Mouse (Mus musculus): Measurements from ENCODE around the gene Dohh. TPM values are rescaled to one million over a fixed set of nuclear protein-coding genes. Genes with fewer than 3 reads are reported as not detected.

The Dohh gene
- polyA plus RNA-seq, 1 experiment from 2014 or later: 68.1 TPM

- Histone ChIP-seq H3K36me3 (replicated peaks) (peaks cover 9% of the 10 kb centered on the region), H3K4me2 (no peak overlapping the region), H3K27me3 (peaks cover 30% of the 10 kb centered on the region), H3K4me3 (replicated peaks) (no peak overlapping the region), H3K27ac (peak overlapping the region; percentile 71; the same call in 1 of the 2 replicates), H3K4me1 (peaks cover 88% of the 10 kb centered on the region), H3K9me3 (no peaks in the 10 kb centered on the region), H3K9ac (no peak overlapping the region)
- ATAC-seq (ENCODE audit: low FRiP score): no peak
- 83% methylated on average over 9 of the region's 9 CpGs for WGBS
These were observed 26.8 kb downstream of the Dohh start for GRCm38 (mm10) chr10:81410981-81411380.

- ATAC-seq (ENCODE audit: low FRiP score): no peak
- Histone ChIP-seq H3K9ac (no peak overlapping the region; the same call in 1 of the 2 replicates), H3K4me1 (peaks cover 90% of the 10 kb centered on the region)
These were observed 27.5 kb downstream of the Dohh start for GRCm38 (mm10) chr10:81411471-81412400.

DNA sequence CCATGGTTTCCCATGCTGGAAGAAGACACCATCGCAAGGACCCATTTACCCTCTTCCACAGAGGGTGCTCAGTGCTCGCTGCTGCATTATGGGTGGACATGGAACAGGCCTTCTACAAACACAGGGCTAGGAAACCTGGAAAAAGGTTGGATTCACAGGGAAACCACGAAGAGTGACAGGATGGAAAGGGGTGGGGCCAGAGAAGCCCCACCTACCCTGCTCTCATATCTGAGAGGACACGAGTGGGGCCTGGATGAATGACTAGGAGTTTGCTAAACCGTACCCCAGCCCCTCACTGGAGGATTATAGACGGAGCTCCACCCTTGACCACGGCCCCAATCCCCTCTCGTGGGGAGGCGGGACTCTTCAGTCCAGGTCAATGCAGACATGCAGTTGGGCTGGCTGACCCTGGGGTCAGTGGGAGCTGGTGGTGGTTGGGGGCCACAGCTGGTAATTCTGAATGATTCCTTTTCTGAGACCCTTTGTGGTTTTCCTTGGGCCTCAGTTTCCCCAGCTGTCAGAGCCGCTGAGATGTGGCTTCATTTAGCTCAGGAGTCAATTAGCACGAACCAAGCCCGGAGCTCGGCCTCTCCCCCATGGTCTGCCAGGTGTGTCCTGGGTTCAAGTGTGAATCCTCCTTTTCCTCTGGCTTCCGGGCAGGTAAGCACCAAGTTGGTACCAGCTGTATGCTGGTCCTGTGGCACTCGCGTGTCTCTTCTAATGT is 28.5 kb downstream of the Dohh start:
- H3K9me3 ChIP-seq: no peaks in the 10 kb centered on the region
- H3K36me3 ChIP-seq (replicated peaks): no peaks in the 10 kb centered on the region
- H3K27me3 ChIP-seq: peaks cover 13% of the 10 kb centered on the region
- peaks cover 90% of the 10 kb centered on the region for H3K4me1 ChIP-seq
- H3K4me2 ChIP-seq: no peak overlapping the region
- no peak overlapping the region for H3K9ac ChIP-seq
- H3K27ac ChIP-seq: peak overlapping the region; percentile 71
- ATAC-seq (ENCODE audit: low FRiP score): no peak
- 77% methylated on average over 16 of the region's 16 CpGs for WGBS
- no peak overlapping the region for H3K4me3 ChIP-seq (replicated peaks)

More at GRCm38 (mm10) chr10:81411471-81412400, 27.5 kb downstream of the Dohh start:
- Histone ChIP-seq H3K27me3 (peaks cover 23% of the 10 kb centered on the region), H3K4me3 (replicated peaks) (no peak overlapping the region), H3K9me3 (no peaks in the 10 kb centered on the region), H3K4me2 (no peak overlapping the region), H3K27ac (peak overlapping the region; percentile 71), H3K36me3 (replicated peaks) (peaks cover 4% of the 10 kb centered on the region; the same call in 1 of the 2 replicates)
- WGBS: 77% methylated on average over 18 of the region's 18 CpGs

GRCm38 (mm10) chr10:81413310-81414261 is 29.4 kb downstream of the Dohh start:
- WGBS: 28% methylated on average over 26 of the region's 26 CpGs
- Histone ChIP-seq H3K9me3 (no peaks in the 10 kb centered on the region), H3K4me2 (peak overlapping the region; percentile 35), H3K27me3 (peaks cover 8% of the 10 kb centered on the region), H3K36me3 (replicated peaks) (no peaks in the 10 kb centered on the region), H3K9ac (no peak overlapping the region), H3K4me3 (replicated peaks) (0 out of 2 replicates have a peak overlapping the region, but pooled peaks have one; percentile 5), H3K27ac (peak overlapping the region; percentile 80; the same call in 1 of the 2 replicates), H3K4me1 (peaks cover 90% of the 10 kb centered on the region)
- ATAC-seq (ENCODE audit: low FRiP score): peak; percentile 14; the same call in 1 of the 2 replicates

DNA sequence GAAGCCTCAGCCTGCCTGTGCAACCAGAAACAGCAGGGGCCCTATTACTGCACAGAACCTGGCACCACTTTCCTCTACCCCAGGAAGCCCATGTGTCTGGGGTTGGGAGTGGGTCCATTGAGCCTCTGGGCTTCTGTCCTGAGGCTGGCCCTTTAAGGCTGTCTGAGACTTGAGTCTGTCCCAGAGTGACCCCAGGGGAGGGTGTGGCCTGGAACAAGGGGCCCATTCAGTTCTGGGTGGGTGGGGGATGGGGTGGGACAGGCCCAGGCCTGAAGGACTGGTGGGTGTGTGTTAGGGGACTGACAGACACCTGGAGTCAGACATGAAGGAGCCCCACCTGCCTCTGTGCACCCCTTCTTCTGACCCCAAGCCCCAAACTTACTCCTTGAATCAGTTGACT is 30.5 kb downstream of the Dohh start:
- Histone ChIP-seq H3K9me3 (no peaks in the 10 kb centered on the region), H3K27ac (peak overlapping the region; percentile 80; the same call in 1 of the 2 replicates), H3K4me2 (no peak overlapping the region), H3K9ac (no peak overlapping the region), H3K4me3 (replicated peaks) (no peak overlapping the region), H3K4me1 (peaks cover 84% of the 10 kb centered on the region), H3K36me3 (replicated peaks) (no peaks in the 10 kb centered on the region), H3K27me3 (peaks cover 5% of the 10 kb centered on the region; the same call in 1 of the 2 replicates)
- ATAC-seq (ENCODE audit: low FRiP score): no peak

DNA sequence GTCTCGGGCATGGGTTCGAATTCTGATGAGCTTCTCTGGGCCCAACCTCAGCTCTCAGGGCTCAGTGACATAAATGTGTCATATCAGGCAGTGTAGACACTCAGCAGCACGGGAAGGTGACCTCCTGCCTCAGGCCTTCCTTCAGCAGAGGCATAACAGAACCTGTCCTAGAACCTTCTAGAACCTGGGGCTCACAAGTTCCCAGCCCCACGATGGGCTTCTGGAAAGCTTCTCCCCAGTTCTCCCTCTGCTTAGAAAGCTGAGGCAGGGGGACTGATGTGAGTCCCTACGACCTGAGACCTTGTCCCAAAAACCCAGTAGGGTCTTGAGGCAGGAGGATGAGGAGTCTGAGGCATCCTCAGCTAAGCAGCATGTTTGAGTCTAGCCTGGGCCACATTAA is 30.9 kb downstream of the Dohh start:
- Histone ChIP-seq H3K4me3 (replicated peaks) (no peak overlapping the region), H3K27me3 (peaks cover 6% of the 10 kb centered on the region), H3K9me3 (no peaks in the 10 kb centered on the region), H3K9ac (no peak overlapping the region), H3K36me3 (replicated peaks) (0 out of 2 replicates have a peak, but pooled peaks cover 4% of the 10 kb centered on the region), H3K4me1 (peaks cover 79% of the 10 kb centered on the region), H3K4me2 (no peak overlapping the region), H3K27ac (0 out of 2 replicates have a peak overlapping the region, but pooled peaks have one; percentile 80)
- no peak for ATAC-seq (ENCODE audit: low FRiP score)
- 75% methylated on average over 5 of the region's 5 CpGs for WGBS

DNA sequence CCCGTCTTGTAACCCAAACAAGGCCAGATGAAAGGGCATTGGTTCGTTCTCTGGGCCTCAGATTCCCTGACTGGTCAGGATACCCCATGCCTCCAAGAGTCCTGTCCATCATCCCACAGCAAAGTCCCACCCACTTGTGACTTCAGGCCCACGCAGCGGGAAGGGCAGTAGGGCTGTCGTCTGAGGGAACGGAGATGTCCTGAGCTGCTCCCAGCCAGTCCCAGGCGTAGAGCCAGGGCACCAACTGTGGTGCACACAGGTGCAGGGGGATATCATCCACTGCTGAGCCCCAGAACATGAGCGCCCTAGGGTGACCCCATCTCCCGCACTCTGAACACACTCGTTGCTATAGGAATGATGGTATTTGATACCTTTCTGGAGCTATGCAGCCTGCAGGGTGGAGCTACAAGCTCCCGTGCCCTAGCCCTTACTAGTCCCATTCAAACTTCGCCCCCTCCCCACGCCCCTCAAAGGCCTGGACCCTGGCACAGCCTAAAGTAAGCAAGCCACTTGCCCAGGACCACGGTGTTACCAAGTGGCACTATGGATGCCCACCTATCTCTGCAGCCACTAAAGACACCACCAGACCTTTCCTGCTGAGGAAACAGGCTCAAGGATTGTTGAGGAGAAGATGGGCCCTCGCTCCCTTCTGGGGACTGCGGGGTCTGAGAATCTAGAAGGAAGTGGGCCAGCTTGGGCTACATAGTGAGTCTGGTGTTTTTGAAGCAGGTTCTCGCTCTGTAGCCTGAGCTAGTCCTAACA is 31.5 kb downstream of the Dohh start:
- peak overlapping the region; percentile 80 for H3K27ac ChIP-seq
- no peak overlapping the region for H3K9ac ChIP-seq
- H3K27me3 ChIP-seq: peaks cover 11% of the 10 kb centered on the region
- H3K4me3 ChIP-seq (replicated peaks): no peak overlapping the region
- no peaks in the 10 kb centered on the region for H3K9me3 ChIP-seq
- no peak for ATAC-seq (ENCODE audit: low FRiP score)
- 0 out of 2 replicates have a peak, but pooled peaks cover 6% of the 10 kb centered on the region for H3K36me3 ChIP-seq (replicated peaks)
- H3K4me1 ChIP-seq: peaks cover 75% of the 10 kb centered on the region
- 68% methylated on average over 17 of the region's 17 CpGs for WGBS
- H3K4me2 ChIP-seq: no peak overlapping the region

GRCm38 (mm10) chr10:81416581-81417226 is 32.5 kb downstream of the Dohh start:
- Histone ChIP-seq H3K4me1 (peaks cover 68% of the 10 kb centered on the region), H3K4me3 (replicated peaks) (peak overlapping the region; percentile 35), H3K27me3 (peaks cover 11% of the 10 kb centered on the region; the same call in 1 of the 2 replicates), H3K27ac (peak overlapping the region; percentile 80), H3K36me3 (replicated peaks) (0 out of 2 replicates have a peak, but pooled peaks cover 6% of the 10 kb centered on the region), H3K9me3 (no peaks in the 10 kb centered on the region), H3K9ac (peak overlapping the region; percentile 65), H3K4me2 (peak overlapping the region; percentile 64)
- peak; percentile 74 for ATAC-seq (ENCODE audit: low FRiP score)
- under 1% methylated on average over 17 of the region's 26 CpGs for WGBS

DNA sequence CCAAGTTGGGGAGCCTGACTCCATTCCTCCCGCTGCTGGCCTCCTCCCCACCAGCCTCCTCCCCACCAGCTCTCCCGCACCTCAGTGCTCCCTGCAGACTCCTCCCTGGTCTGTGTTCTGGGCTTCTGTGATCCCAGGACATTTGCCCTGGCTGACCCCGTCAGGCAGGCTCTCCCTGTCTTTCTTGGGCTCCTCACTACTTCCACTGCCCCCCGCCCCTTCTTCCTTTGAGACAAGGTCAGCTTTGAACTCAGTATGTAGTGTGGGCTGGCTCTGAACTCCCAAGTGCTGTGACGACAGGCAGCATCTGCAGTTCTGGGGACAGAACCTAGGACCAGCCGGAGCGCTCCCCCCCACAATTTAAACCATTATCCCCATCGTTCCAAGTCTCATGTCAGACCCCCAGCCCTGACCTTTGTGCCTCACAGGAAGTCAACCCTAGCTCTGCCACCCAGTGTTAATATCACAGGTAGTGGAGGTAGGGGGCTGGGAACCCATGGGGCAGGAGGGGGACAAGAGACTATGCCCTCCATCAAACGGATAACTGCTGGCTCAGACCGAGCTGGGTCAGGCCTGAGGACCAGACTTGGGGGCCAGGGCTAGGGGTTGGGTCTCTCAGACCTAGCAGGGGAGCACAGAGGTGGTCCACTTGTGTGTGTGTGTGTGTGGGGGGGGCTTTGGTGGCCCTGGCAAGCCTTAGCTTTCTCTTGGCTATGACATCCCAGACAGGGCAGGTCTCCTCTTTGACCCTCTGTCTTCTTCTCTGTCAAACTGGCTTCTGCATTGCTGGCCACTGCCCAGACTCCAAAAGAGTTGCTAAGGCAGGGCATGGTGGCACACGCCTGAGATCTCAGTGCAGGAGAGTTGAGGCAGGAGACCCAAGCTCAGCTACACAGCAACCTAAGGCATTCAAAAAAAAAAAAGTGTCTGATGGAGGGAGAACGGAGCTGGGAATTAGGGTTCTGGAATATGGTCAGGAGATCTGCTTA is 33.3 kb downstream of the Dohh start:
- peak overlapping the region; percentile 80 for H3K27ac ChIP-seq
- peak overlapping the region; percentile 65 for H3K9ac ChIP-seq
- peaks cover 61% of the 10 kb centered on the region for H3K4me1 ChIP-seq
- no peak for ATAC-seq (ENCODE audit: low FRiP score)
- H3K36me3 ChIP-seq (replicated peaks): 0 out of 2 replicates have a peak, but pooled peaks cover 6% of the 10 kb centered on the region
- no peaks in the 10 kb centered on the region for H3K9me3 ChIP-seq
- H3K4me2 ChIP-seq: peak overlapping the region; percentile 64
- peaks cover 15% of the 10 kb centered on the region for H3K27me3 ChIP-seq
- WGBS: 44% methylated on average over 12 of the region's 12 CpGs
- peak overlapping the region; percentile 35 for H3K4me3 ChIP-seq (replicated peaks)

Data from forebrain, embryonic 12.5 days (tissue).